Mouse (Mus musculus) adrenal gland, adult (tissue): Measurements from ENCODE around the gene Gm10073.
"Not testable (repeated sequence)": the region's sequence is repeated elsewhere in the genome, so short reads cannot be mapped to it uniquely, and the experiment has no call there.

Experiments
- DNase-seq, 2 experiments: peaks; one replicate each; pipeline ENCODE4 v3.0.0; 2022 to 2023; ENCODE audit warnings: low spot score in 1 of 2; ENCODE audit not compliant: inconsistent age in 2 of 2

Gene Gm10073

DNA sequence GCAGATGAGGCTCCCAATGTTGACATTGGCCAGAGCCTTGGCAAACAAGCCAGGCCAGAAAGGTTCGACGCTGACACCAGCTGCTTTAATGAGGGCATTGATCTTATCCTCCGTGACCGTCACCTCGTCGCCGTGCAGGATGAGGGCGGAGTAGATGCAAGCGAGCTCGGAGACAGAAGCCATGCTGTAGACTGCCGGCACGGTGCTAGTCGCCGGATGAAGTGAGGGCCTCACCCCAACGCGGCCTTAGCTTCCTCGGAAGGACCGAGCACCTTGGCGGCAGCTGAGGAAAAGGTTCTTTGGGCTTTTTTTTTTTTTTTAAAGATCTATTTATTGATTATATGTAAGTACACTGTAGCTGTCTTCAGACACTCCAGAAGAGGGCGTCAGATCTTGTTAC lies at the start of gene Gm10073:
TSS of gene Gm10073 (minus strand) at position 294 of the 400 bp plus-strand sequence.
- DNase-seq = not testable (repeated sequence)

DNA sequence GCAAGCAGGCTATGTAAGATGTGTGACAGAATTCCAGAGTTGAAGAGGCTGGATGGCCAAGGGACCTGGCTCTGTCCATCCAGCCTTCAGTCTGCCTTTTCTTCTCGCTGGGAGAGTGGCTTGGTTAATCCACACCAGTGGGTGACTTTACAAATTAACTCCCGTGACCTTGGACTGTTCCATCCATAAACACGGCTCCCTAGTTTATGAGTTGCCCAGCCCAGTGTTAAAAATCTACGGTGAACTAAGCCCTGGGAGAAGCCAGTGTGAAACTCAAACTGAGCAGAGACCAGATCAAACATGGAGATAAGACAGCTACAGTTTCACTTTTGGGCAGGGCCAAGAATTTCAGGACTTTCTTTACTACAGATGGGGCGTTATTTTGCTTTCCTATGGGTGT lies 49.8 kb upstream of the Gm10073 start:
- no peak for DNase-seq

DNA sequence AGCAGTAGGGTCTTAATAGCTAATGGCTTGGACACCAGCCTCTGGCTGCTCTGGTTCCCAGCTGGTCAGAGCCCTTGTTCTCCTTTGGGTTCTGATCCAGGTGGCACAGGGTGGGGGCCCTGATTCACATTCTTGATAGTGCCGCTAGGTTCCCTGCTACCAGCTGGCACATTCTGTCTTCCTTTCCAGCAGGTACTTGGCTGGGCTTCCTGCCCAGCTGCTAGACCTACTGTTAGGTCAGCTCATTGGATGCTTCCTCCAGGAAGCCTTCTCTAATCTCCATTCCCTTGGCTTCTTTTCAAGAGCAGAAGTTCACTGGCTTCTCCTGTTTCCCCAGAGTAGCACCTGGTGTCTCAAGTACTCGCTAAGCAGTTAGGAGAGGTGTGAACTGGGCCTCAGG lies 47.2 kb upstream of the Gm10073 start:
- no peak for DNase-seq

DNA sequence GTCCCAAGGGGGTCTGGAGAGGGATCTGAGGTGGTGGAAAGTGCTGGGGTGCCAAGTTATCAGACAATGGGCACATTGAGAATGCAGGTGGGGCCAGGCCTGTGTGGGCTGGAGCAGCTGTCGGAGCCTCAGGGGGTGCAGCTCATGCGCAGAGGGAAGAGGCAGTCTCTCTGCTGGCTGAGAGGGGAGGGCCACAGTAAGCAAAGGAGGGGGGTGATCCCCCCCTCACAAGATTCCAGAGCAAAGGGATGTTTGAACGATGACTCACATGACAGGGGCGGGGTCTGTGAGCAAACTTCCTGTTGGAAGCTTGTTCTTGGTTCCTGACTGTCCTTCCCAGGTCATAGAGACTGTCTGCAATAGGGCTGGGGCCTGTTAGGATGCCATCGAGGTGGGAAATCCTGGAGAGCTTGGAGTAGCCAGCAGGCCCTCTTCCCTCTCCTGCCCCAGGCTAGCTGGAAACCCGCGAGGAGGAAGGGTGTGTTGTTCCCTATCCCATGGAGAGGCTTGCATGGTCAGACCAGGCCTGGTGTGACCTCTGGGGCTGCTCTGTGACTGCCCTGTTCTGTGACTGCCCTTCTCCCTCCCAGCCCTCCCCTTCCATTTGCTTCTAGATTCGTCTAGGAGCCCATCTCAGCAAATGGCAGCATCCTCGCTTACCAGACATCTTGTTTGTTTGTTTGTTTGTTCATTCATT lies 46.4 kb upstream of the Gm10073 start:
- peak; percentile 19 to 49 for DNase-seq

DNA sequence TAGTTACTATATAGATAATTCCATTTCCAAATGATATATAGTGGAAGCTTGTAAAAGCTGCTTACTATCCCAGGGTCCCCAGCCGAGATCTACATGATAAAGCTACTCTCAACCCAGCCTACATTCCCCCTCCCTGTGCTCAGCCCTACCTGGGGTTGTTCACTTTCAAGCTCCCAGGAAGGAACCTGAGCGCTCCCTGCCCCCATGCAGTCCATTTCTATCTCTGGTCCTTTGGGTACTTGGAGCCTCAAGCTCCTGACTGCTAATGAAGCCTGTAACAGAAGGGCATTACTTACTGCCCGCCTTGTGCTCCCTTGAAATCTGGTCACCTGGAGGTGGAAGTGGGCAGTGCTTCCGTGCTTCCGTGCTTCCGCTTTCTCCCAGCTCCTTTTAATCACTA lies 45.1 kb upstream of the Gm10073 start:
- no peak for DNase-seq

DNA sequence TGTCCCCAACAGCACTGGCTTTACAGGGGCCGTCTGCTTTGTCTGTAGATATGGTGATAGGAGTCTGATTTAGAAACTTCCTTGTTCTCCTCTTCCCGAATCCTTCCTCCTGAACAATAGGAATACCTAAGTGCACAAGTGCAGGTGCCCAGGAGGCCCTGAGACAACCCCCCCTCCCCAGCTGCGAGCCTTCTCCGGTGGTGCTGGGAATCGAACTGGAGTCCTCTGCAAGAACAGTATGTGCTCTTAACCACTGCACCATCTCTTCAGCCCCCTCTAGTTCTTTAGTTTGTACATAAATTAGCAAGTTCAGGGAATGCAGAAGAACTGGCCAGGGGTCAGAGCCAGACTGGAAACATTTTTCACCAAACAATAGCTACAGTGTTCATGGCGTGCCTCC lies 44.6 kb upstream of the Gm10073 start:
- DNase-seq = no peak

DNA sequence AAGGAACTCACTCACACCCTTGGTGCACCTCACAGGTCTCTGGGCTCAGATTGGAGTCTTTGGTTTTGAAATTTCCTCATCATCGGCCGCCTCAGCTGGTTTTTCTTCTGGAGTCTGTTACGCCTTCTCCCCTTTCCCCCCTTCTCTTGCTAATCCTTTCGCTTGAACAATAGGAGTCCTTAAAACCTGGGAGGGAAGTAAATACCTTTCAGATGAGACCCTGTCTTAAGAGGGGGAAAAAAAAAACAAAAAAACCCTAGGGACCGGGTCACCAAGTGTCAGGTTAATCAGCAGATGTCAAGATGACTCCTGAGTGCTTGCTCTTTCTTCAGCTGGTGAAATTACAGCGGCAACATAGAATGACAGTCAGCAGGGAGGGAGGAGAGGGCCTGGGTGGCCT lies 43.9 kb upstream of the Gm10073 start:
- no peak for DNase-seq

DNA sequence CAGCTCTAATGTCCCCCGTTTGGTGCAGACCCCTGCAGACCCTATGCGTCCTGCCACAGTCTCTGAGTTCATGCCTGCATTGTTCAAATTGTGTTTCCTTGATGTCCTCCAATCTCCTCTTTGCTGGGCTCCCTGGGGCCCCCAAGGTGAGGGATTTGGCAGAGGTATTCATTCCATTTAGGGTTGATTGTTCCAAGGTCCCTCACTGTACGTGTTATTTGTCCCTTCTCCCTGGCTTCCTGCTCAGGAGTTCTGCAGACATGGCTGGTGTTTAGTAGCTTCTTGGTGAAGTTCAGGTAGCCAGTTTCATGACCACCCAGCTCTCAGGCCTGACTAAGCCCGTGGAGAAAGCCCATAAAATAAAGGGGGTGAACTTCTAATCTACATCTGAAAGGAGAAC lies 43.4 kb upstream of the Gm10073 start:
- no peak for DNase-seq

DNA sequence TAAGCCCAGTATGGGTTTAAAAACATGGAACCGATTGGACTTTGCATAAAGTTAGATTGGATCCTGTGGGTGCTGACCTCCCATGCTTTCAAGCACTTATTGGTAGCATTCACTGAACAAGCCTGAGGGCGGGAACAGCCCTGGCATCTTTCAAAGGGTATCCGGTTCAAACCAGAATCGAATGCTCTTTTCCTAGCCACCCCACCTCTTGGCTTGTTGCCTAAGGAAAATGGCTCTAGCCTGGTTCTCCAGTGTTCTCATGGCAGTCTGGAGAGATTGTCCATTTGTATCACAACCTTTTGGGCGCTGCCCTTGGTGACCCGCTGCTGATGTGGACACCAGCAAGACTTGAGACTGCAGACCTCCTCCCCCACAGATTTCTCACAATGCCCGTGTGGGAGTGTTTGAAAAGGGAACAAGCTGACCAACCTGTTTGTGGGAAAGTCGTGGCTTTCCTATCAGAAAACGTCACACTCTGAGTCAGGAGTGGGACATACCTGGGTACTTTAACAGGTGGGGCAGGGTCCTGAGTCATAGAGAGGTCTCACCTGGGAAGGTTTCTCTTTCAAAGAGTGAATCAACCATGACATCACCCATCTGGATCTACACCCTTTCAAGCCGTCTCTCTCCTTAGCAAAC lies 42.5 kb upstream of the Gm10073 start:
- no peak for DNase-seq

DNA sequence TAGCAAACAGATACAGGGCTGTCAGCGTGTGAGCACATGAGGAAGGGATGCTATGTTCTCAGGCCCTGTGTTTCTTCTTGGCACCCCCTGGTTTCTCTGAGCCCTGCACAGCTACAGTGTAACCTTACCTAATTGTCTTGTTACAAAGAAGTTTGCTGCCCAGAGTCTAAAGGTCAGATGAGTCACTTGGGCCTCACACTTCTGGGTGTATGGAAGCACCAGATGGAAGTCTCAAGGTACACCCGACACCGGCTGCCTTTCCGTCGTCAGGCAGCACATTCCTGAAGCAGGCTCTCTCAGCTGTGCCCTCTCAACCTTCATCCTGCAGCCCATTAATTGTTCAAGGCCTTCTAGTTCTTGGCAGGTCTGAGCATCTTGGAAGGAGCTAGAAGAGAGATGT lies 41.4 kb upstream of the Gm10073 start:
- DNase-seq = peak in 1 of 2 experiments; percentile 39

DNA sequence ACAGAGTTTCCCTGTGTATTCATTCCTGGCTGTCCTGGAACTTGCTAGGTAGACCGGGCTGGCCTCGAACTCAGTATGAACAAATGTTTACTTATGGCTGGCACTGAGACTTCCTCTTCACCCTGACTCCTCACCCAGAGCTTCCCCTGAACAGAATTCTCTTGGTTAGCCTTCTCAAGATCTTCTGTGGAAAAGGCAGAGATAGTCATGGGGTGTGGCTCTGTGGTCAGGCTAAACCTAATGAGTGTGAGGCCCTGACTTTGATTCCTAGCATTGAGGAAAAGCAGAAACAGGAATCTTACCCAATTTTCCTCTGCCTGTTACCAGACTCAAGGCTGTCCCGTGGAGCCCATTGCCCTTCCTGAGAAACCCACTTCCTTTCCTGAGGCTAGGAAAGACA lies 38.8 kb upstream of the Gm10073 start:
- no peak for DNase-seq

DNA sequence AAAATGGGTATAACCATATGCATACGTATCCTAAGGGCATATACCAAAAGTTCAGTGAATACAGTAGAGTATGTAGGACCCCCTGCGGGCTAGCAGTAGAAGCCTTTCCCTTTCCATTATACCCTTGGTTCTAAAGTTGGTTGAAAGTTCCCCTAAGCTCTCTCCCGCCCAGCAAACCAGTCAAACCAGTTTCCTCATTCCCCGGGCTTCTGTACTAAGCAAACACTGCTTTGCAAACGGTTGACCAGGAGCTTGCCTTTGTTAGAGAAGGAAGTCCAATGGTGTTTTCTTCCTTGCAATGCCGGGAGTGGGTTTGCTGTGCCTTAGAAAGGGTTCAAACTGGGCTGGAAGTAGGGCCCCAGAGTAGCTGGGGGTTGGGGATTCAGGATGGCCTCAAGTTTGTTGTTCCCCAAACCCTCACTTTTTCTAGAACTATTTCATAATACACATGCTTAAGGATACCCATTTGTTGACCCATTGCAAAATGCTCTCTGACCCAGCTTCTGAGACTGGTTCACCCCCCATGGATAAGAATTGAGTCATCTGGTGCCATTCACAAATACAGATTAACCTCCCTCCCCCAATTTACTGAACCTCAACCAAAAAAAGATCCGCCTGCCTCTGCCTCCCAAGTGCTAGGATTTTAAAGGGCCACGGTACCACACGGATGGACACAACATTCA lies 37.8 kb upstream of the Gm10073 start:
- DNase-seq = no peak

DNA sequence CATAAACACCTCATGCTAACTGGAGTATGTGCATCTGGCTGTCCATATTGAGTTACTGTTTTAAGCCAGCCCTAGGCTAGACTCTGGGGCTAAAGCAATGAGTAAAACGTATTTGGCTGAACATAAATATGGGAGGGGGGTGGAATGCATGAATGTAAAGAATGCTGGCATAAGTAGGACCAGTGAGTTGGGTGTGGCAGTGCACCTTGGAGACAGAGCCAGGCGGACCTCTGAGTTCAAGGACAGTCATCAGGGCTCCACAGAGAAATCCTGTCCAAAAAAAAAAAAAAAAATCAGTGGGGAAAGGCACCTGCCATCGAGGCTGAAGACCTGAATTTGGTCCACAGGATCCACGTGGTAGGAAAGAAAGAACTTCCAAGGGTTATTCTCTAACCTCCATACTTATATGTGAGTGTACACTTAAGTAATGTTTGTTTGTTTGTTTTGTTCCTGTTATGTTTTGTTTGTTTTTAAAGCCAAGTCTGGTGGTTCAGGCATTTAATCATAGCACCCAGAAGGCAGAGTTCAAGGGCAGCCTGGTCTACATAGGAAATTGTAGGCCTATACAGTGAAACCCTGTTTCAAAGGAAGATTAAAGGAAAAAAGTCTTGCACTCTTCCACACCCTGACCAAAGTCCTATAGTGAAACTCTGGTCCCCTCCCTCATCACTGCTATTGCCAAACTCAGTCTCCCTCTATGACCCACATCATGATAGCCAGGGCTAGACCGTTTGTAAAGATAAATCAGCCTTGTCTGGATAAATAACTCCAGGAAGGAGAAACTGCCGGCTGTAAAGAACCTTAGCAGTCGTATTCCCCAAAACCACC lies 36.0 kb upstream of the Gm10073 start:
- no peak for DNase-seq

DNA sequence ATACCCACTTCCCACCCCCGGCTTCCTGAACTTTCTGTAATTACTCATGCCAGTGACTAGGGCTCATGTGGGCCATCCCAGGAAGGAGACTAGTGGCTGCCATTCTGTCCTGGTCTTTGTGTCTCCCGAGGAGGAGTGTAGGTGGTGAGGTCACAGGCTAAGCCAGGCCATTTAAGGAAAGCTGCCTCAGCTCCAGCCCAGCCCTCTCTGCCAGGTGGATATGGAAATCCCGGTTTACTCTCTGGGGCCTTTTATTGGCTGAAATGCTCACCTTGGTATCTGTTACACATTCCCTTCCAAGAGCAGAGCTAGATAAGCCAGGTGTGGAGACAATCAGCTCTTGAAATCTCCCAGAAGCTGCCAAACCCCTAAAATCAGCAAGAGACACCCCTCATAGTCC lies 35.2 kb upstream of the Gm10073 start:
- DNase-seq = no peak

DNA sequence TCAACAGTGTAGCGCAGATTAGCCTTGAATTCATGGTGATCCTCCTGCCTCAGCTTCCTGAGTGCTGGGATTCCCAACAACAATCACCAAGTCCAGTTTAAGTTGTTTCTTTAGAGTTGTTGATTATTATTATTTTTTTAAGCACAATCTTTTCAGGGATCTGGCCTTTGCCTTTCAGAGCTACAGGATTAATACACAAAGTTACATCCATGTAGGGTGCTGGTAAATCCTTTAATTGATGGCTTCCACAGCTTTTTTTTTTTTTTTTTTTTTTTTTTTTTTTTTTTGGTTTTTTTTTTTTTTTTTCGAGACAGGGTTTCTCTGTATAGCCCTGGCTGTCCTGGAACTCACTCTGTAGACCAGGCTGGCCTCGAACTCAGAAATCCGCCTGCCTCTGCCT lies 34.5 kb upstream of the Gm10073 start:
- not testable (repeated sequence) for DNase-seq

DNA sequence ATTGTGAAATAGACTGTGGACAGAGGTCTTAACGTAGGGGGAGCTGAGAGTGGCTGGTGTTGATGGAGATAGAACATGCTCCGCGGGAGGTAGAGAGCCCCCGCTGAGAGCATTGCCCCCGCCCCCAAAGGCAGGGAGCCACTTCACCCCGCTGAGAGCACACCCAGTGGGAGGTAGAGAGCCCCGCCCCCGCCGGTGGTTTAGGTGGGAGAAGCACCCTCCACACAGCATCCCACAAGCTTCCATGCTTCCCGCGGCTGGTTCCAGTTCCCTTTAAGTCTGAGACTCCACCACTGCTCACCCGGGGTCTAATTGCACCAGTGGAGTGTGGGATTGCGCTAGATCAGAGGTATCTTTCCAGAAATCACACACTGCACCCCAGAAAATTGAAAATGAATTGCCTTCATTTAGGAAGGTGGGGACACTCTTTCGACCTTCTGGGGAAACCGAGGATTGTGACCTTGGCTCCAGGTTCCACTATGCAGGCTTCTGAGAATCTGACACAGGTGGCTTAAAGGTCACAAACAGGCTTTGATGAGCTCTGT lies 33.4 kb upstream of the Gm10073 start:
- DNase-seq = no peak

DNA sequence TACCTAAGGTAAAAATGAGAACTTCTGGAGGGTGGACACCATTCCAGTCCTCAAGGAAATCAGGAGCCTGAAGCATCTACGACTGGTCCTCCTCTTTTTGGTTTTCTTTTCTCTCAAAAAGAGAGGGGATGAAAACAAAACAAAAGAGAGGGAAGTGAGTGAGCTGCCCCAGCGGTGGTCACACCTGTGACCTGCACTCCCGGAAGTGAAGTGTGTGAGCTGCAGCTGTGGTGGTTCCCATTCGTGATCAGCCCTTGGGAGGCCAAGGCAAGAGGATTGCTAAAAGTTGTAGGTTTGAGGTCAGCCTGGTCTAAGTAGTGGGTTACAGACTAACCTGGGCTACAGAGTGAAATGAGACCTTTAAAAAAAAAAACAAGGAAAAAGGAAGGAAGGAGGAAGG lies 32.9 kb upstream of the Gm10073 start:
- no peak for DNase-seq

DNA sequence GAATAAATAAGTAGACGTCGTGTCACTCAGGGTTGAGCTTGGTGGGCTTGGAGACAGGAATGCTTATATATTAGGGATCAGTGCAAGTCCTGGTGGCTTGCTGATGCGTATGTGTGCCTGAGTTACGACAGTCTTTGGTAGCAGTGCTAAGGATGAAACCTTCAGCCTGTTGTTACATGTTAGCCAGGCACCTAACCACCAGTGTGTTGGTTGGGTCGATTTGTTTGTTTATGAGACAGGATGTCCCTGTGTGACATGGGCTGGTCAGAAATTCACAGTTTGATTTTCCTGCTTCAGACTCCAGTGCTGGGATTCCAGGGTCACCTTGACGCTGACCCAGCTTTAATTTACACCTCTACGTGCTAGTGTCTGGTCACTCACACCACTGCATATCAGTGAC lies 32.4 kb upstream of the Gm10073 start:
- DNase-seq = no peak

DNA sequence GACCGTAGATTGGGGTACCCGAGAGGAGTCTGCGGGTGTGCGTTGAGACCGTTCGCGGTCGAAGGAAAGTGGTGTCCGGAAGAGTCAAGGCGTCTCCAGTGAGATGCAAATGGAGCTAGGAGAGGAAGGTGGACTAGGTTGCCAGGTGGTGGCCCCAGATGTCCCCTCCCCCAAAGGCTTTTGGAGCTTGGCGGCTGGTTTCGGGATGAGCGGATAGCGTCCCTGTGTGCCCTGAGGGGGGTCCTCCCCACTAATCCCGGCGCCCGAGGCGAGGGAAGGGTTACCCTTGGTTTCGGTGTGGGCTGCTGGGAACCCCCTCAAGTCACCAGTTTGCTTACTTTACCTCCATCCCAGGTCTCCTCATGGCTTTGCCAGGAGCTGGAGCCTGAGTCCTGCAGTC lies 30.7 kb upstream of the Gm10073 start:
- no peak for DNase-seq

DNA sequence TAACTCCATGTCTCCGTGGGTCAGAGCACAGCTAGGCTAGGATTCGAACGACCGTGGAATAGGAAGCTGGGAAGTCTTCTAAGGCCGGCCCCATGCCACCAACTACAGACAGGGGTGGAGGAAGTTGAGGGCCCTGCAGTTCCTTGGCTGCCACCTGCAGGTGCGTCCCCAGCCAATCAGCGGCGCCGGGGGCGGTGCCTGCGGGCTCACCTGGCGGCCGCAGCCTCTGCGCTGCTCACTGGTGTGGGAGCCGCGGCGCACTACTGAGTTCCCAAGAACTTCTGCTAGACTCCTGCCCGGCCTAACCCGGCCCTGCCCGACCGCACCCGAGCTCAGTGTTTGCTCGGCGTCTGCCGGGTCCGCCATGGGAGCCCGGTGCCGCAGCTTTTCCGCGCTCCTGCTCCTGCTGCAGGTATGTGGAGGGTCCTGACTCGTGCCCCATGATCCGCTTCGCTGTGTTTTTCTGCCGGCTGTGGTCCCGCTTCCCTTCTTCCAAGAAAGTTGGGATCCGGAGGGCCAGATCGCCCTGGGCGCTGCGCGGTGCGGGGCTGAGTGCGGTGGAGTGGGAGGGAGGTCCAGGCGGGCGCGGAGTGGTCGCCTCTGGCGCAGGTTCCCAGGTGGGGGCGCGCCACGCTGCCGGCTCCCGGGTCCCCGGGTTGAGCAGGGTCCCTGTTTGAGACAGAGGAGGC lies 30.0 kb upstream of the Gm10073 start, which contains the start of gene Cdh1:
TSS of gene Cdh1 (plus strand) at position 221 of the 689 bp plus-strand sequence.
- DNase-seq = peak; percentile 19 to 45
